ENCODE assay signal across 12 mouse cellular contexts in the genomic region with DNA sequence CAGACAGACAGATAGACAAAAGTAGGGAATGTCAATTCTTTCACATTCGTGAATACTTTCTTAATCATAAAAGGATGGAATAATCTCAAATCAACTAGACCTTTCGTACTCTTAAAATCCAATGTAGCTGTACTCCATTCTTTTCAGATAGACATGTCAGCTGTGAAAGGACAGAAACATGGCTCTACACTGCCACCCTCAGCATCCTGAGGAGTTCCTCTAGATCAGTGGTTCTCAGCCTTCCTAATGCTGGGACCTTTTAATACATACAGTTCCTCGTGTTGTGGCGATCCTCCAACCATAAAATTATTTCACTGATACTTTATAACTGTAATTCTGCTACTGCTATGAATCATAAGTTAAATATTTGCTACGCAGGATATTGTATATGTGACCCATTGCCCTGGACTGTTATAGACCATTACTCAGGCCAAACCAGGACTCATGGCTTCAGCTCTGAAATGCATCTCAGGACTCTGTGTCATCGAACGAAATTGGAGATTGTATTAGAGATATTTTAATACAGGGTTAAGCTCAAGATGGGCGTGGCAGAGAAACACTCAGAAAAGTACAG.
DNase-seq lines count a peak whose midpoint lies in the region.
"Had no signal": no experiment of that assay in that cellular context is flagged by ENCODE, and none has a peak within 500 bp of the region (broad histone marks: within the 10 kb centered on the region; RNA-seq: fewer than 3 reads in every experiment).

No protein-coding gene starts in this region.

- peak; percentile 8 for DNase-seq in embryo, embryonic 11 days
- DNase-seq in embryo, embryonic 10 days (ENCODE audit: low spot score): no peak
- peak; percentile 12 to 30 for DNase-seq in layer of hippocampus, postnatal 10 days (ENCODE audit: low spot score in 2 of 2)
- DNase-seq in layer of hippocampus, adult 9-11 months: no peak
- DNase-seq in right cerebral cortex, adult 2 months (ENCODE audit: low spot score in 2 of 2): peak; percentile 3 to 10
- no peak for DNase-seq in right cerebral cortex, postnatal 25 days
- no peak for DNase-seq in gastrocnemius, postnatal 14 days
- no peak for DNase-seq in thymus, postnatal 10 days (ENCODE audit: low spot score in 2 of 2)
- DNase-seq: adrenal gland, postnatal 14 days; gastrocnemius, postnatal 25 days; kidney, adult 8-10 months; liver, postnatal 0 days had no signal

- intact Hi-C loops in gastrocnemius, postnatal 14 days (cut with DNase I; ENCODE audit: low total_unique reads): no loop called here

Comparison
In these comparisons a context has a peak if more than half of its experiments do, and no peak if none do; other contexts are left out.
1. DNase-seq: peak in embryo, embryonic 11 days (single experiment), layer of hippocampus, postnatal 10 days (2 of 2) and right cerebral cortex, adult 2 months (2 of 2); none in embryo, embryonic 10 days (single experiment), layer of hippocampus, adult 9-11 months (single experiment), right cerebral cortex, postnatal 25 days (single experiment), gastrocnemius, postnatal 14 days (single experiment) and thymus, postnatal 10 days (0 of 2).